Mouse (Mus musculus): ENCODE measurements around the gene Dcaf10.

Dcaf10 gene

DNA sequence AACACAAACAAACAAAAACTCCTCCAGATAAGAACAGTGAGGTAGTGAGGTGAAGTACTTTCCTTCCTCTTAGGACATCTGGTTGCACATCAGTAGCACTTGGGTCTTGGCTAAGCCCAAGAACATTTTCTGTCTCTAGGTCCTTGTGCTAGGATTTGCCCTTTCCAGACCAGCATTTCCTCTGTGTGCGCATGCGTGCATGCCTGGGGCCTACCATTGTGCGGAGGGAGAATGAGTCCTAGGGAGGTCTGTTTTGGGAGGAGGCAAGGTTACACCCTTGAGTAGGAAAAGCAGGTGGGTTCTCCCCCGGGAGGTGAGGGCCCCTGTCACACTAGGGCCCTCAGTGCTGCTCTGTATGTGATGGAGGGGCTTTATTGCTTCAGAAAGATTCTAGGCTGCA is 77.2 kb downstream of the Dcaf10 start:
- DNase-seq (ENCODE audit: low spot score): no peak

DNA sequence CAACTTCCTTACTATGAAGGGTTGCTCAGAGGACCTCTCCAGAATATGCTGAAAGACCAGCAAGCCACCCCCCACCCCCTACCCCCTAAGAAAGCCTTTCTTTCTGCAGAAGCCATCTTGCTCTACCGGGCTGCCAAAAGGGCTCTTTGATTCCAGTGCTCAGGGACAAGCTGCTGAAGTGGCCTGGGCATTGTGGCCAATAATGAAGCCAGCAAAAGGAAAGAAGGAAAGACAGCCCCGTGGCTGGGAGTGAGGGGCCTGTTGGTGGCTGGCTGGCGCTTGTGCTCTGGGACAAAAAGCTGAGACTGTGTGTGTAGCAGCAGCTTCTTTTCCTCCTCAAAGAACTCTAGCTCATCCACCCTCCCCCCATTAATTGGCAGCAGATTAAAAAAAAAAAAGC is 78.8 kb downstream of the Dcaf10 start:
- DNase-seq (ENCODE audit: low spot score): no peak

DNA sequence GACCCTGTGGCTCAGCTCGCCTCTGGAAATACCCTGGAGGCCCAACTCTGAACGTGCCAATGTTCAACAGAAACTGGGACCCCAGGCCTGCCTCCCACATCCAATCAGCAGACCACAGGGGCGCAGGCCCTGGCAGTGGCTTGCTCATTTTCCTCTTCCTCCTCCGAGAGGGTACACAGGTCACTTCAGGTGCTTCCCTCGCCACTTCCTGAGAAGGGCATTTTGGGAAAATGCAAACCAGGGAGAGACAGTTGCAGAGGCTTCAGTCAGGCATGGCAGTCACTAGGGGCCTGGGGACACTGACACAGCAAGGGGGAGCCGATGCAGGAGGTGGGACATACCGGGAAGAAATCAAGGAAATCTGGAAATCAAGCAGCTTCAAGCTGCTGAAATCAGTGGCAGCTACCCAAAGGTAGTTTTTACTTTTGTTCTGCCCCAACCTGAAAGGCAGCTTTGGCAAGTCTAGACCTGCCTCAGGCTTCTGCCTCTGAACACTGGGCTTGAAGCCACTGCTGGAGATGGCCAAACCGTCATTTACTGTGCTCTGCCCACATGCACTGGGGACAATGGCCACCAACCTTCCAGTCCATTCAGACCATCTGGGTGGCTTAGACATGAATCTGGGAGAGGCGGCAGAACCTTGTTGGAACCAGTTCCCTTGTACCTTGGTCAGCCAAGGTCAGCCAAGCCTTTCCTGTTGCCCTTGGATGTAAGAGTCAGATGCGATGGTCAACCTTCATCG is 79.8 kb downstream of the Dcaf10 start:
- DNase-seq (ENCODE audit: low spot score): no peak

DNA sequence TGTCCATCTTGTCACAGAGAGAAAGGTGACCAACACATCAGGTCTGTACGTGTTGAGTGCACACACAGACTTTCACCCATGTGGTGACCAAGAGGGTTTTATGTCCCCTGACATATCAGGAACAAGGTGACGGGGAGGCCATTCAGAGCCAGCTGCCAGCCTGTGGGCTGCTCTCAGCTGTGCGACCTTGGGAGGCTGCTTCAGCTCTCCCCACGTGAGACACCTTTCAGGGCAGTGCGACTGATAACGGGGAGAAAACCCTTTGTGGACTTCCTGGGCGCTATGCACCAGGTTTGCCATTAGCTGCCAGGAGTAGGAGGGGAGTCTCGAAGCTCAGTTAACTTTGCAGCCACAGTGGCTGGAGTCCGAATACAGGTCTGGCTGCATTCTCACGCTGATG is 80.7 kb downstream of the Dcaf10 start:
- DNase-seq (ENCODE audit: low spot score): no peak

DNA sequence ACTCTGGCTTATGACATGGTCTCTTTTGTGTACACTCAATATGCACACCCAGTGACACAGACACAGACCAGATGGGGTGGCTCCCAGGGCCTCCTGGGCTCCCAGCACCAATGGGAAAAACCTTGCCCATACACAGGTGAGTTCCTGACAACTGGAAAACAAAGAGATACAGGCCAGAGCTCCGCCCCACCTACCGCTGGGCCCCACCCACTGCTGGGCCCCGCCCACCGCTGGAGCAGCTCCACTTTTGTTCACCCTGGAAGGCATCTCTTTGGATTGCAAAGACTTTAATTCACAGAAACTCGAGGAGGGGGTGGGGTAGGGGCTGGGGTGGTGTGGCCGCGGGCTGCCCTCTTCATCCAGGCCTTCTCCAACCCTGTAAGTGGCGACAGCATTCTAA is 81.5 kb downstream of the Dcaf10 start:
- DNase-seq (ENCODE audit: low spot score): no peak

DNA sequence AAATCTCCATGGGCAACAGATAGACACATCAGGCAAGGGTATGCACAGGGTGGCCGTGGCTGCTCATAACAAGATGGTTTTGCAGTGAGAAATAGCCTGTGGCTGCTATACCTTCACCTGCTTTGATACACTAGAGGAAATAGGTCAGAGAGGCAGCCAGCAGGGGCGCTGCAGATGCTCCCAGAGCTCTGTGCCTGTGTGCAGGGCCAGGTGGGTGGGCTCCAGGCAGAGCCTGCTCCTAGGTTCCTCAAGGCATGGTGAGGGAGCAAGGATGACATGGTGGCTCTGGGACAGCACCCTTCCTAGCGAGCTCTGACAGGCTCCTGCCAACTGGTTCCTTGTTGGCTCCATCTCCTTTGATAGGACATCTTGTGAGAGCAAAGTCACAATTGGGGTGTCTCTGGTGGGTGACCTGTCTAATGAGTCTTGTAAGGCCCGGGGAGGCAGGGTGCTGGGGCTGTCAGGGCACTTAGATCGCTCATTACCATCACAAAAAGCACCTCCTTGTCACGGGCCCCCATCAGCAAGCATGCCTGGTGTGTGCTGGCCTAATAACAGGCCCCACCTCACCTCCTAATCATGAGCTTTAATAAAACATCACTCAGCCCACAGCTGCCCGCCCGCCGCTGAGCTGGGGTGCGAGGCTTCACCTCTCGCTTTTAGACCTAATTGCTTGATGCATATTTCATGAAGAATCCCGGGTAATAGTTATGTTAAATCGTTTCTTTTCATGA is 85.0 kb downstream of the Dcaf10 start:
- peak; percentile 55 for DNase-seq (ENCODE audit: low spot score)

Data from embryo, embryonic 10.5 days (tissue).